Mouse (Mus musculus) colon, adult 2 months (tissue): ENCODE data around the gene Kctd15. TPM values are rescaled to one million over a fixed set of nuclear protein-coding genes. Genes with fewer than 3 reads are reported as not detected.

Experiments used
- polyA plus RNA-seq: library from polyadenylated mRNA; depleted of rRNA; stranded (reverse); fragments of >200 nt; gene quantifications from 2 replicates; pipeline ENCODE4 v1.2.3, GENCODE M21; 2012; rRNA removed

Gene Kctd15
- 16.0 and 17.6 TPM in 2 replicates for polyA plus RNA-seq

DNA sequence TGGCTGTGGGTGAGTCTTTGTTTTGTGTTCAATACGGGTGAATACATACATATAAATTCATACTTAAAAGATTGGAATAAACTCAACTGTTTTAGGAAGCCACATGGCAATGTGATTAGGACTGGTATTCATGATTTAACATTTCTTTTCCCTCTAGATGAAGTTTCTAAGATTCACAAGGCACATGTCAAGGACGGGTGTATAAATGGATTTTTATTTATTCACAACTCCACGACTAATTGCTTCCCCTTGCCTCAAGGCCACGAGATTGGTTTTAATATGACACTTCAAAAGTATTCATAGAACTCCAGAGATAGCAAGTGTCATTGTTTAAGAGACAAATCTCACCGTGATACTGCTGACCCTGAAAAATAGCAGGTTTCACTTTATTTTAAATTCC lies at the start of gene Kctd15:
Gene Kctd15, minus strand, starts transcription at position 101 of the 400 bp plus-strand sequence.

Other genes starting within 250 kb of the Kctd15 start
- 3.7 and 4.0 TPM in 2 replicates for gene Chst8, start 156.0 kb upstream of the Kctd15 start, polyA plus RNA-seq